Mouse (Mus musculus) midbrain, embryonic 14.5 days (tissue): ENCODE data around the gene D7Ertd443e. TPM values are rescaled to one million over a fixed set of nuclear protein-coding genes. Genes with fewer than 3 reads are reported as not detected.

Experiments used
- ATAC-seq: fragments of 200-750 bp; cut with Nextera tagmentation; 2 replicates; pipeline ENCODE4 v1.8.0; 2017; ENCODE audit warnings: moderate number of reproducible peaks, moderate library complexity; ENCODE audit not compliant: low FRiP score, low TSS enrichment
- DNase-seq: peaks from one replicate; pipeline ENCODE4 v3.0.0-alpha.2; 2015
- H3K27ac ChIP-seq: fragments of 300-500 bp; sonication (generic); replicated peaks from 2 replicates; pipeline ENCODE4 v1.5.1; 2014; ENCODE audit warnings: mild to moderate bottlenecking, low read depth, low read length, moderate library complexity
- H3K27me3 ChIP-seq: fragments of 300-500 bp; sonication (generic); 2 replicates; pipeline ENCODE4 v1.6.1; 2014; ENCODE audit warnings: low read length, control low read depth, mixed read lengths; ENCODE audit not compliant: control insufficient read depth, insufficient read depth
- H3K36me3 ChIP-seq: fragments of 300-500 bp; sonication (generic); 2 replicates; pipeline ENCODE4 v1.6.1; 2014; ENCODE audit warnings: low read length, control low read depth; ENCODE audit not compliant: control insufficient read depth, insufficient read depth
- H3K4me1 ChIP-seq: fragments of 300-500 bp; sonication (generic); 2 replicates; pipeline ENCODE4 v1.6.1; 2014; ENCODE audit warnings: mild to moderate bottlenecking, antibody characterized with exemption, low read length, control low read depth; ENCODE audit not compliant: control insufficient read depth, insufficient read depth
- H3K4me2 ChIP-seq: fragments of 300-500 bp; sonication (generic); 2 replicates; pipeline ENCODE4 v1.6.1; 2014; ENCODE audit warnings: mild to moderate bottlenecking, low read length, moderate library complexity
- H3K4me3 ChIP-seq: fragments of 300-500 bp; sonication (generic); replicated peaks from 2 replicates; pipeline ENCODE4 v1.5.1; 2014; ENCODE audit warnings: low read depth, low read length
- H3K9ac ChIP-seq: fragments of 300-500 bp; sonication (generic); replicated peaks from 2 replicates; pipeline ENCODE4 v1.6.1; 2014; ENCODE audit warnings: mild to moderate bottlenecking, low read length, moderate library complexity
- H3K9me3 ChIP-seq: fragments of 300-500 bp; sonication (generic); 2 replicates; pipeline ENCODE4 v1.6.1; 2016; ENCODE audit warnings: low read length, control low read depth, mixed read lengths; ENCODE audit not compliant: control insufficient read depth
- WGBS: fragments of 180-500 bp; shearing (Covaris S2); extraction: QIAGEN DNeasy Blood & Tissue Kit; methylation state at CpG from one replicate; pipeline ENCODE4 v1.1.7; 2014; 5-methylcytosine and 5-hydroxymethylcytosine counted together
- polyA plus RNA-seq: library from polyadenylated mRNA; unstranded; fragments of >200 nt; fragmentation: Nextera tagmentation; extraction: Ambion mirVana; gene quantifications from 2 replicates; pipeline ENCODE4 v1.2.1, GENCODE M21; 2014

D7Ertd443e gene
- polyA plus RNA-seq, 1 experiment from 2014 or later, result 0.24 TPM

- 84% methylated on average over 4 of the region's 4 CpGs for WGBS
- no peaks in the 10 kb centered on the region for H3K36me3 ChIP-seq
- H3K9me3 ChIP-seq, result no peaks in the 10 kb centered on the region
- ATAC-seq, result no peak
- no peak overlapping the region for H3K9ac ChIP-seq
- DNase-seq, result no peak
- no peak overlapping the region for H3K4me2 ChIP-seq
- H3K4me1 ChIP-seq, result no peaks in the 10 kb centered on the region
- H3K4me3 ChIP-seq, result no peak overlapping the region
- H3K27me3 ChIP-seq, result no peaks in the 10 kb centered on the region
- no peak overlapping the region for H3K27ac ChIP-seq
These were observed 119.7 kb downstream of the D7Ertd443e start for GRCm38 (mm10) chr7:134265783-134266182.

GRCm38 (mm10) chr7:134263146-134263906 is 122.1 kb downstream of the D7Ertd443e start:
- H3K9me3 ChIP-seq, result no peaks in the 10 kb centered on the region
- no peak; the same call in 1 of the 2 replicates for ATAC-seq
- no peaks in the 10 kb centered on the region for H3K4me1 ChIP-seq
- no peak overlapping the region for H3K9ac ChIP-seq
- H3K36me3 ChIP-seq, result no peaks in the 10 kb centered on the region
- 41% methylated on average over 4 of the region's 4 CpGs for WGBS
- no peaks in the 10 kb centered on the region for H3K27me3 ChIP-seq
- peak; percentile 78 for DNase-seq
- no peak overlapping the region for H3K4me2 ChIP-seq
- no peak overlapping the region for H3K27ac ChIP-seq
- H3K4me3 ChIP-seq, result no peak overlapping the region

- H3K27ac ChIP-seq, result no peak overlapping the region
- DNase-seq, result peak; percentile 5
- no peaks in the 10 kb centered on the region for H3K9me3 ChIP-seq
- WGBS, result 66% methylated on average over 4 of the region's 4 CpGs
- no peak overlapping the region for H3K9ac ChIP-seq
- ATAC-seq, result no peak
- no peaks in the 10 kb centered on the region for H3K4me1 ChIP-seq
- no peak overlapping the region for H3K4me2 ChIP-seq
- no peaks in the 10 kb centered on the region for H3K27me3 ChIP-seq
- H3K4me3 ChIP-seq, result no peak overlapping the region
- no peaks in the 10 kb centered on the region for H3K36me3 ChIP-seq
These were observed 124.3 kb downstream of the D7Ertd443e start for GRCm38 (mm10) chr7:134261003-134261701.

GRCm38 (mm10) chr7:134250273-134250870 is 135.1 kb downstream of the D7Ertd443e start:
- H3K4me1 ChIP-seq, result no peaks in the 10 kb centered on the region
- no peaks in the 10 kb centered on the region for H3K36me3 ChIP-seq
- H3K9me3 ChIP-seq, result no peaks in the 10 kb centered on the region
- 88% methylated on average over 7 of the region's 7 CpGs for WGBS
- DNase-seq (no peak), ATAC-seq (no peak)
- no peak overlapping the region for H3K4me3 ChIP-seq
- H3K27me3 ChIP-seq, result no peaks in the 10 kb centered on the region
- H3K27ac ChIP-seq, result no peak overlapping the region
- H3K4me2 ChIP-seq, result no peak overlapping the region
- no peak overlapping the region for H3K9ac ChIP-seq

GRCm38 (mm10) chr7:134248041-134248440 is 137.4 kb downstream of the D7Ertd443e start:
- H3K4me1 ChIP-seq, result no peaks in the 10 kb centered on the region
- H3K27me3 ChIP-seq, result no peaks in the 10 kb centered on the region
- no peak for DNase-seq
- ATAC-seq, result no peak
- no peaks in the 10 kb centered on the region for H3K36me3 ChIP-seq
- no peak overlapping the region for H3K4me2 ChIP-seq
- H3K9me3 ChIP-seq, result no peaks in the 10 kb centered on the region
- no peak overlapping the region for H3K9ac ChIP-seq
- no peak overlapping the region for H3K4me3 ChIP-seq
- no peak overlapping the region for H3K27ac ChIP-seq
- 89% methylated on average over 2 of the region's 2 CpGs for WGBS

GRCm38 (mm10) chr7:134246624-134247023 is 138.8 kb downstream of the D7Ertd443e start:
- no peak overlapping the region for H3K9ac ChIP-seq
- no peak for ATAC-seq

GRCm38 (mm10) chr7:134242773-134243172 is 142.7 kb downstream of the D7Ertd443e start:
- Histone ChIP-seq H3K4me1 (no peaks in the 10 kb centered on the region), H3K36me3 (no peaks in the 10 kb centered on the region), H3K4me2 (no peak overlapping the region), H3K27ac (no peak overlapping the region), H3K4me3 (no peak overlapping the region), H3K9ac (no peak overlapping the region), H3K27me3 (no peaks in the 10 kb centered on the region), H3K9me3 (no peaks in the 10 kb centered on the region)
- no peak for ATAC-seq
- DNase-seq, result no peak
- 97% methylated on average over 1 of the region's 1 CpGs for WGBS

More at GRCm38 (mm10) chr7:134246624-134247023, 138.8 kb downstream of the D7Ertd443e start:
- Histone ChIP-seq H3K27me3 (no peaks in the 10 kb centered on the region), H3K9me3 (no peaks in the 10 kb centered on the region), H3K4me2 (no peak overlapping the region), H3K27ac (no peak overlapping the region), H3K4me1 (no peaks in the 10 kb centered on the region), H3K4me3 (no peak overlapping the region), H3K36me3 (no peaks in the 10 kb centered on the region)
- 21% methylated on average over 5 of the region's 5 CpGs for WGBS
- DNase-seq, result no peak

GRCm38 (mm10) chr7:134241212-134241611 is 144.2 kb downstream of the D7Ertd443e start:
- Histone ChIP-seq H3K4me1 (no peaks in the 10 kb centered on the region), H3K36me3 (no peaks in the 10 kb centered on the region), H3K9me3 (no peaks in the 10 kb centered on the region), H3K27me3 (no peaks in the 10 kb centered on the region), H3K4me3 (no peak overlapping the region), H3K4me2 (no peak overlapping the region), H3K27ac (no peak overlapping the region), H3K9ac (no peak overlapping the region)
- ATAC-seq, result no peak
- DNase-seq, result no peak
- 77% methylated on average over 4 of the region's 4 CpGs for WGBS
